Mouse (Mus musculus): ENCODE measurements around the gene Pum1.
A peak's percentile ranks its signal among the peaks of the same experiment; 100 is the strongest.
"Not testable (repeated sequence)": the region's sequence is repeated elsewhere in the genome, so short reads cannot be mapped to it uniquely, and the experiment has no call there.

The Pum1 gene

DNA sequence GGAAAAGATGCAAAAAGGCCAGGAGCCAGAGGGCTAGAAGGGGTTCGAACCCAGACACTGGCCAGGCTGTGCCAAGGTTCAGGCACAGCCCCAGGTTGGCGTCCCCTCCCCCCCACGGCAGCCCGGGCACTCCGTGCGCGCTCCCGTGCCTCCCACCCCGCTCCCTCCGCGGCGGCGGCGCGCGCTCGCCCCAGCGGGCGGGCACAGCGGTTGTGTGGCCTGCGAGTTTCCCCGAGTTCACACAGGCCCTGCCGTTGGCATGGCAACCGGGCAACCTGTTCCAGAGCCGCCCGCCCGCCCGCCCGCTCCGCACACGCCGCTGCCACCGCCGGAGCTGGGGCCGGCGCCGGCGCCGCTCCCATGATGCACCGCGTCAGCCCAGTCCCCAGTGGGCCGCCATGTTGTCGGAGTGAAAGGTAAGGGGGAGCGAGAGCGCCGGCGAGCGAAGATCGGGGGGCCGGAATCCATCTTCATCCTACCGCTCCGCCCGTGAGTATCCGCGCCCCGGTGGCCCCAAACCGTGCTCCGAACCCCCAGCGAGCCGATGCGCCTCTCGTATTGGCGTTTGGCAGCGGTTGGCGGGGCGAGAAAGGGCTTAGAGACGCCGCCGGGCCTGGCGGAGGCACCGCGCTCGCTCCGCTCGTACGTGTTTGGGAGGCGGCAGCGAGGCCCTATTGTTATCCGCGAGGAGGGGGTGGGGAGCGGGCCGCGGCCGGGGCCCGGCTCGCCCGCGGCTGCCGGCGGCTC is at the start of gene Pum1:
Gene Pum1, plus strand, starts transcription at position 343 of the 747 bp plus-strand sequence.
- DNase-seq (ENCODE audit: low read depth, low spot score), result peak; percentile 95

DNA sequence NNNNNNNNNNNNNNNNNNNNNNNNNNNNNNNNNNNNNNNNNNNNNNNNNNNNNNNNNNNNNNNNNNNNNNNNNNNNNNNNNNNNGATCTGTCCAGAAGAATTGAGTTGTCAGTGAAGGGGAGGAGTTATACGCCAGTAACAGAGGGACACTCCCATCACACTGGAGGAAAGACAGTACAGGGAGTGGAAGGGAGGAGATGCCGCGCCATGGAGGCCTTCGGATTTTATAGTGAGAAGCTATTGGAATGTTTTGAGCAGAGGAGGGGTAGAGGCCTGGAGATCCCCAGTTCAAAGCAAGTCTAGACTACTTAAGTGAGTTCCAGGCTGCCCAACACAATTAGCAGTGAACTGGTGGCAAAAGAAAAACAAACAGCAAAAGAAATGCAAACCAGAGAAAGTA is 33.7 kb upstream of the Pum1 start:
- no peak for DNase-seq (ENCODE audit: low read depth, low spot score)

DNA sequence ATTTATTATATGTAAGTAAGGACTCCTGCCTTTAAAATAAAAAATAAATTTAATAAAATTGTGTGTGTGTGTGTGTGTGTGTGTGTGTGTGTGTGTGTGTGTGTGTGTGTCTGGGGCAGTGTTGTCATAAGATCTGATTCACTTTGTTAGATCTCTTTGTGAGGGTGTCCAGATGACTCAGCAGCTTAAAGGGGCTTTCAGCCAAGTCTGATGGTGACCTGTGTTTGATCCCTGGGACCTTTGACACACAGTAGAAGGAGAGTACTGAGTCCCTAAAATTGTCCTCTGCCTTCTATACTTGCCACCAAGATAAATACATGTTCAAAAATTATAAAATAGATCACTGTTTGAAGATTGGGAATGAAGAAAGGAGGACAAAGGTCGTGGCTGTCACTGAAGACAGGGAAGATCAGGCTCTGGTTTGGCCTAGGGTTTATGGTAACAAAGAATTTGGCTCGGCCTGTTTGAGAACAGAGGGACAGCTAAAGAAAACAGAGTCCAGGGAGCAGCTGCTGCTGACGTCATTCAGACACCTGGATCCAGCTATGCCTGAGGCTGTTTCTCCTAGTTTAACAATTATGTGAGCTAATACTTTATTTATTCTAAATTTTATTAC is 32.8 kb upstream of the Pum1 start:
- DNase-seq (ENCODE audit: low read depth, low spot score), result no peak

DNA sequence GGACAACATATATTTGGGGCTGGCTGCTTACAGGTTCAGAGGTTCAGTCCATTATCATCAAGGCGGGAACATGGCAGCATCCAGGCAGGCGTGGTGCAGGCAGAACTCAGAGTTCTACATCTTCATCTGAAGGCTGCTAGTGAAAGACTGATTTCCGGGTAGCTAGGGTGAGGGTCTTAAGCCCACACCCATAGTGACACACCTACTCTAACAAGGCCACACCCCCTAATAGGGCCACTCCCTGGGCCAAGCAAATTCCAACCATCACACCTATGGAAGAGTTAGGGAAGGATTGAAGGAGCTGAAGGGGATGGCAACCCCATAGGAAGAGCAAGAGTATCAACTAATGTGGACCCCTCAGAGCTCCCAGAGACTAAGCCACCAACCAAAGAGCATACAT is 28.0 kb upstream of the Pum1 start:
- not testable (repeated sequence) for DNase-seq (ENCODE audit: low read depth, low spot score)

DNA sequence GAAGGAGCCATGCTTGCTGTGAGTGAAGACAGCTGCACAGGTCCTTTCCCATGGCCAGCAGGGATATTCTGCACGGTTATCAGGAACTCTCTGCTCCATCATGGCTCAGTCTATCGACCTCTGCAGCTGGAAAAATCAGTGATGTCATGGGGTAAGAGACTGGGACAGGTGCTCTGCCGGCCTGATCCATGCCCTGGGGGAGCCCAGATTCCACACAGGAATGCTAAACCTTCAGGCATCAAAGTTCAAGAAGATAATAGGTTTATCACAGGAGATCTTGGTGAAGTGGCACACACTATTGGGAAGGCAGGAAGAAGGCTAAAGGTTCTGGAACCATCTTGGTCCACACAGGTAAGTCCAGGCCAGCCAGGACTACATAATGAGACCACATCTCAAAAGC is 26.4 kb upstream of the Pum1 start:
- DNase-seq (ENCODE audit: low read depth, low spot score), result no peak

DNA sequence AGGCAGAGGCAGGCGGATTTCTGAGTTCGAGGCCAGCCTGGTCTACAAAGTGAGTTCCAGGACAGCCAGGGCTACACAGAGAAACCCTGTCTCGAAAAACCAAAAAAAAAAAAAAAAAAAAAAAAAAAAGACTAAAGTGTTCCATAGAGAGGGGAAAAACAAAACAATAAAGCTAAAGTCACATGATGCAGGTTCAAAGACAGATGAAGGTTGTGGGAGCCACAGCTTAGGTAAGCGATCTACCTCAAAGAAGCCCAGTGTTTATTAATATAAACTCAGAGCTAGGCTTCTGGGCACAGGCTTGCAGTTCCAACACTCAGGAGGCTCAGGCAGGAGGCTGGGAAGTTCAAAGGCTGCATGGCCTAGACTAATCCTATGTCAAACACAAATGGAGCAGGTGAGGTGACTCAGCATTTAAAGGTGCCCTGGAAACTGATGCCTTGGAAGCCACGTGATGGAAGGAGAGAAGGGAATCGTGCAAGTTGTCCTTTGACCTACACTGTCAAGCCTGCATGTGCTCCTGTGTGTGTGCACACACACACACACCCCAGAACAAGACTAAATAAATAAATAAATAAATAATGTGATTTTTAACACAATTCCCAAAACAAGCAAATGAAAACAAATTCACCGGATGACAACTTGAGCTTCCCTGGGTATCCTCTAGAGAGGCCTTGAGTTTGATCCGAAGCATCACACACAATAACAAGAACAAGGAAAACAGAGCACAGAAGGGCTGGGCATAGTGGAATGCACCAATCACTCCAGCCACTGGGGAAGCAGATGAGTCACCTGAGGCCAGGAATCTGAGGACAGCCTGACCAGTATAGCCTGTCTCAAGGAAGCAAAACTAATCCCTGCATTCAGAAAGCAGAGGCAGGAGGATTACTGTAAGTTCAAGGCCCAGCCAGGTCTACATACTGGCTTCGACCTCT is 25.4 kb upstream of the Pum1 start:
- DNase-seq (ENCODE audit: low read depth, low spot score), result no peak

DNA sequence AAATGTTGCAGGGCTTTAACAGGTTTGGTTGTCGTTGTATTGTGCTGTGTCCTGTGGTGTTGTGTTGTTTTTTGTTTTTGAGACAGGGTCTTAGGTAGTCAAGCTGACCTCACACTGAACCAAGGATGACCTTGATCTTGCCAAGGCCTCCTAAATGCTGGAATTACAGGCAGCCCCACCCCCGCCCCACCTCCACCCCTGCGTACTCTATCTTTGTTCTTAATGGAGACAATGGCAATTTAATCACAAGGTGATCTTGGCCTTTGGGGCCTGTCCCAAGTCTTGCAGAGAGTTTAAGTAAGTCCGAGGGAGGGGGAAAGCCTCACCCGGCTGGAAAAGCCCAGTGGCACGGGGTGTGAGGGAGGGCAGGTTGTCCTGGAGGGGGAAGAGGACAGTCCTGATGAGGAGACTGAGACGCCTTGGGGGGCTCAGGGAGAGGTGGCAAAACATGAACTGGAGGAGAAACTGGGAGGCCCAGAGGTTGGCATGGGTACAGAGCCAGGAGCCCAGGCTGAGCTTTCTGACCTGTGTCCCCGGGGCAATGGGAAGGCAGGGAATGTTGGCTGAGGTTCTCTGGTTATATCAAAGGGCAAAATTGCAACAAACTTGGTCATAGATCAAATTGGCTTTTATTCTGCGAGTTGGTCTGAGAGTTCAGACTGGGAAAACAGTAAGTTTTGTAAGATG is 22.9 kb upstream of the Pum1 start:
- DNase-seq (ENCODE audit: low read depth, low spot score), result no peak

DNA sequence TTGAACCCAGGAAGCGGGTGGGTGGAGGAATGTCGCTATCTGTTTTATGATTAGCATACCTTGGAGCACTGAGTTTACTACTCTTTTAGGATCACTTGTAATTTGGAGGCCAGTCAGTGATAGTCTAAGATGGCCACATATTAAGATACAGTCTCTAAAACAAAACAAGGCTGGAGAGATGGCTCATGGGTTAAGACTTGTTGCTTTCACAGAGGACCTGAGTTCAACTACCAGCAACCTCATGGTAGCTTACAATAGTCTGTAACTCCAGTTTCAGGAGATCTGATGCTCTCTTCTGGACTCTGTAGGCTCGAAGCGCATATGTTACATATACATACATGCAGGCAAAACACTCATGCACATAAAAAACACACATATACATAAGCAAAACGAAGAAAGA is 20.7 kb upstream of the Pum1 start:
- DNase-seq (ENCODE audit: low read depth, low spot score), result no peak

DNA sequence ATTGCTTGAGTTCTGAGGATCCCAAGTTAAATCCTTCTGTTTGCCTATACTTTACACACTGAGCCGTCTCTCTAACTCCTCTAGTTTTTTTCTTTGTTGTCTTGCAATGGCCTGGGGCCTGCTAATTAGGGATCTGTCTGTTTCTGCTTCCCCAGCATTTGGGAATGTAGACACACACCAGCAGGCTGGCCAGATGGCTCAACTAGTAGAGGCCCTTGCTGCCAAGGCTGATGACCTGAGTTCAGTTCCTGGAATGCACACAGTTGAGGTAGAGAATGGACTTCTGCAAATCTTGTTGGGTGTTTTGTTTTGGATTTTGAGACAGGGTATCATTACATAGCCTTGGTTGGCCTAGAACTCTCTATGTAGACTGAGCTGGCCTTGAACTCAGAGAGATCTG is 17.7 kb upstream of the Pum1 start:
- no peak for DNase-seq (ENCODE audit: low read depth, low spot score)

DNA sequence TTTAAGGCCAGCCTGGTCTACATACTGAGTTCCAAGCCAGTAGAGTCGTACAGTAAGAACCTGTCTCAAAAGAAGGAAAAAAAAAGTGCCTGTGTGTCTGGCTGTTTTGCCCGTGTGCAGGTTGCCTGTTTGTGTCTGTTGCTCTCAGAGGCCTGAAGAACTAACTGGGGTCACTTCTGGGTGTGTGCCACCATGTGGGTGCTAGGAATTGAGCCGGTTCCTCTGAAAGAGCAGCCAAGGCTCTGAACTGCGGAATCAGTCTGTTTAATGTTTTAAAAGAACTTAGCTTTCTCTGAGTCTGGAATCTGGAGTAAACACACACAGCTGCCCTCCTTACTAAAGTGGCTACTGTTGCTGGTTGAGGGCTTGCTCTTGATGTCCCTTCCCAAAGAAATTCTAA is 11.8 kb upstream of the Pum1 start:
- no peak for DNase-seq (ENCODE audit: low read depth, low spot score)

DNA sequence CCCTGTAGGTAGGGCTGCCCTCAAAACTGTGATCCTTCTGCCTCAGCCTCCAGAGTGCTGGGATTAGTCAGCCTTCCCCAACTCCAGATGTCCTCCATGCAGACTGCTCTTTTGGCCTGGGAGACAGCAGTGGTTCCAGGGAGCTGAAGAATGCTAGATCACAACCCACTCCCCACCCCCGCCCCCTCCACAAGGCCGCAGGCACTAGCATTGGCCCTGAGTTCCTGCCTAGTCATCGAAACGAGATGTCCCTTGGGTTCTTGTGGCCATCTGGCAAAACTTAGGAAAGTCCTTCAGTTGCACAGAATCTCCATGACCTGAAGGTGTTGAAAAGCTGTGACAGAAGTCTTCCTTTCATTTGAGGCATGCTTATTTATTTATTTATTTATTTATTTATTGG is 10.6 kb upstream of the Pum1 start:
- DNase-seq (ENCODE audit: low read depth, low spot score), result no peak

DNA sequence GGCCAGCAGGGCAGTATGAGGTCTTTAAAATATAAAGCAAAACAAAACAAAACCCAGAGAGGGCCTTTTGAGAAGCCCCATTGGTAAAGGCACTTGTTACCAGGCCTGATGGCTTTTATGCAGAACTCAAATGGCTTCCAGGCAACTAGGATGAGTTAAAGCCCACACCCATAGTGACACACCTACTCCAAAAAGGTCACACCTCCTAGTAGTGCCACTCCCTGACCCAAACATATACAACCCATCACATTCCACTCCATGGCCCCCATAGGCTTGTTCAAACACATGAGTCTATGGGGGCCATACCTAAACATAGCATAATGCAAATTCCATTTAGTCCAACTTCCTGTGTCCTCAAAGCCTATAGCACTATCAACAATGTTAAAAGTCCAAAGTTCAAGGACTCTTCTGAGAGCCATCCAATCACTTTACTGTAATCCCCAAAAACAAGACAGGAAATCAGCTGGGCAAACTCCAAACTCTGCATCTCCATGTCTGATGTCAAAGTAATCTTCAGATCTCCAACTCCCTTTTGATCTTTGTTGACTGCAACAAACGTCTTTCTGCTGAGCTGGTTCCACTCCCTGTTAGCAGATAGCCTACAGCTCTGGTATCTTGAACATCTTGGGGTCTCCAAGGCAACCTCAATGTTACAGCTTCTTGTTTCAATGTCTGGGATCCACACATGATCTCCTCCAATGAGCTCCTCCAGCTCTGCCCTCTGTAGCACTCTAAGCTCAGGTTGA is 5.1 kb upstream of the Pum1 start:
- DNase-seq (ENCODE audit: low read depth, low spot score), result no peak

DNA sequence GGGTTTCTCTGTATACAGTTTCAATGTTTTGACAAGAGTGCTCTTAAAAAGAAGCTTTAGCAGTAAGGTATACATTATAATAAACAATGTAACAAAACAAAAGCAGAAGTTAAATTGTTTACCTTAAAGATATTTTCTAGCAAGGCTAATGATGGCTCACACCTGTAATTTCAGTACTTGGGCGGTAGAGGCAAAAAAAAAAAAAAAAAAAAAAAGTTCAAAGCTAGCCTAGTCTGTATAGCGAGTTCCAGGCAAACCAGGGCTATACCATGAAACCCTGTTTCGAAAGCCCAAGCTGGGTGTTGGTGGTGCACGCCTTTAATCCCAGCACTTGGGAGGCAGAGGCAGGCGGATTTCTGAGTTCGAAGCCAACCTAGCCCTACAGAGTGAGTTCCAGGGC is 3.7 kb upstream of the Pum1 start:
- DNase-seq (ENCODE audit: low read depth, low spot score), result no peak

DNA sequence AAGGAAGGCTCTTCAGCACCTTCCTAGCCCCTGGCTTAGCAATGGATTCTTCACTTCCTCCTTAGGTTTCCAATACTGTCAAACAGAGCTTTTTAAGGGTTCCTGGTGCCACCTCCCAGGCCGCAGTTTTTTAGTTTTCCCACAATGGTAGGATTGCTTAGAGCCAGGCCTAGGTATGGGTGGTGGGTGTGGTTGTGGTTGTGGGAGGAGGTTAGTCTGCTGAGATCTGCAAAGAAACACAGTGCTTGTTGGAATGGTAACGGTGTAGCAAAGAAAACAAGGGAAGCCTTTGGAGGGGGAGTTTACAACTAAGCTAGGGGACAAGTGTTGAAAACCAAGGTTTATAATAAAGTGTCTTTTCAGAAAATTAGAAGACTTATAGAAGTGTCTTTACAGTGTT is 3.0 kb upstream of the Pum1 start:
- no peak for DNase-seq (ENCODE audit: low read depth, low spot score)

DNA sequence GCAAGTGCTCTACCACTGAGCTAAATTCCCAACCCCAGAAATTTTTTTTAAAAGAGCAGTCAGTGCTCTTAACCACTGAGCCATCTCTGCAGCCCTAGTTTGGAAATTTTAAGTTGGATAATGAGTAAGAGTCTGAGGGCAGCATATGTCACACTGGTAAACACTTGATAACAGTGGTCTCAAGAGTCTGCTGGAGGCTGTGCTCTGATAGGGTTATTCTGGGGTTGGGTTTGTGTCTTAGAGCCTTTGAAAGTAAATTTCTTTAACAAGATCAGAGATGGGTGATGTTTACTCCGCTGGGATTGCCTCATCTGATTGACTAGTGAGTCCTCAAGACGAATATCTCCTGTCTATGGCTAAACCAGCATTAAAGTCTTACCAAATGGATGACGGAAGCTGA is 2.0 kb upstream of the Pum1 start:
- DNase-seq (ENCODE audit: low read depth, low spot score), result no peak

DNA sequence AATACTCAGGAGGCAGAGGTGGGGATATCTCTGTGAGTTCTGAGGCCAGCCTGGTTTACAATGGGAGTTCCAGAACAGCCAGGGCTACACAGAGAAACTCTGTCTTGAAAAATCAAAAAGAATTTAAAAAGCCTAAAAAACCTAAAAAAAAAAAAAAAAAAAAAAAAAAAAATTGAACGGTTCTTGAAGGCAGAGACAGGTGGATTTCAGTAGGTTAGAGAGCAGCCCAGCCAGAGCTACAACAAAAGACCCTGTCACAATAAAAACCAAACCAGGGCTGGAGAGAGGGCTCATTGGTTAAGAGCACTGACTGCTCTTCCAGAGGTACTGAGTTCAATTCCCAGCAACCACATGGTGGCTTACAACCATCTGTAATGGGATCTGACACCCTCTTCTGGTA is 816 bp upstream of the Pum1 start:
- DNase-seq (ENCODE audit: low read depth, low spot score), result not testable (repeated sequence)

DNA sequence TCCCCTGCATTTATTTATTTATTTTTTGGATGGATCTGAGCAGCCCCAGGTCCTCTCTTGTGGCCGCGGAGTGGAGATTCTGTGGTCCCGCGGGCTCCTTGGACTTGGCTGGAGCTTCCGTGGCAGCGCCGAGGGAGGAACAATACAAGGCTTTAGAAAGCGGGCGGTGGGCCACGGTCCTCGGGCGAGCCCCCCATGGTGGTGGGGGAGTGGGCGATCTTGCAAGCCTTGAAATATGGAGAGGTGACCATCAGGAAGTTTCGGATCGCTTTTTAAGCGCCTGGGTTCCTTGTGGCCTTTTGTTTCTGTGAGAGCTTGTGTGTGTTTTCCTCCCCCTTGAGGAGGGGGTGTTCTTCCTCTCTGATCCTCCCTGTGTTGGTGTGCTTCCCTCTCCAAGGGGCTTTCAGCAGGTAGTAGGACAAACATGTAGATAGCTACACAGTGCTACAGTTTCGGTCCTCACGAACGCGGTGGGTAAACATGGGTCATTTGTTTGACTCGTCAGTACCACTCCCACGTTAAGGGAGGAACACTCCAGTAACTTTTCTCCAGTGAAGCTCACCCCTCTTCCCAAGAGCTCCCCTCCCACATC is 785 bp downstream of the Pum1 start:
- peak; percentile 46 for DNase-seq (ENCODE audit: low read depth, low spot score)

DNA sequence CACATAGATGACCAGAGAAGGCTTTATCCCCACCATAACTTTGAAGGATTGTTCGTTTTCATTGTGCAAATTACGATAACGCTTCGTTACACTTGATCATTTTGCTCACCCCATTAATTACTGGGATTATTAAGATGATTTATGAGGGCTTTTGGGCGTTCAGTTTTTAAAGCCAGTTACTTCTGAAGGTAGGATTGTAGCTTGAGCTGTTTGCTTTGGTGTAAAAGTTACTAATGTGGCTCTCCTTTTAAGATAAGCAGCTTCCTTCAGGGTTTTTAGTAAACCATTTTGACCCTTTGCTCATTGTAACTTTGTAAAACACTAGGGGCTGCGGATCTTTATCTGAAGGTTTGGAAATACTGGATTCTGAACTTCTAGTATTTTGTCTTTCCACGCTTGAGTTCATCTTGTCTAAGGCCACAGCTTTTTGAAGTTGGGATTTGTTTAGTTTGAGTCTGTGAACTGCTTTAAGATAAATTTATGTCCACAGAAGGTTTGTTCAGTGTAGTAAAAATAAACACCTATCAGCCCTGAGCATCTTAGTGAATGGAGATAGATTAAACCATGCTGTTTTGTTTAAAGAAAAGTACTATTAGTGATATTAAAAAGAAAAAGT is 1.4 kb downstream of the Pum1 start:
- peak; percentile 23 for DNase-seq (ENCODE audit: low read depth, low spot score)

DNA sequence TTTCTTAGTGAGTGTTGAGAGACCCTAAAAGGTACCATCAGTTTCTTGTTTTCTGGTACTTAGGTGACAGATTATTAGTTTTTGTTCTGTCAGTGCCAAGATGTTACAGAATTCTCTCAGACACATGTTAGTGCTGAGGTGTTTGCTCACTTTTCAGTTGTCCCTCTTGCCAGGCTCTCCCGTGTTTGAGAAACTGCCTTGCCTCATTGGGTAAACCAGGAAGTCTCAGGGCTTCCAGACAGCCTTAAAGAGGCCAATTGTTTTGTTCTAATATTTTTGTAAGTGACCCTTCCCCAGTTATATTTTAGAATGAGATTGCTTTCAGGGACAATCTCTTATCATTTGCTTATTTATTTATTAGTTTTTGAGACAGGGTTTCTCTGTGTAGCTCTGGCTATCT is 2.1 kb downstream of the Pum1 start:
- no peak for DNase-seq (ENCODE audit: low read depth, low spot score)

DNA sequence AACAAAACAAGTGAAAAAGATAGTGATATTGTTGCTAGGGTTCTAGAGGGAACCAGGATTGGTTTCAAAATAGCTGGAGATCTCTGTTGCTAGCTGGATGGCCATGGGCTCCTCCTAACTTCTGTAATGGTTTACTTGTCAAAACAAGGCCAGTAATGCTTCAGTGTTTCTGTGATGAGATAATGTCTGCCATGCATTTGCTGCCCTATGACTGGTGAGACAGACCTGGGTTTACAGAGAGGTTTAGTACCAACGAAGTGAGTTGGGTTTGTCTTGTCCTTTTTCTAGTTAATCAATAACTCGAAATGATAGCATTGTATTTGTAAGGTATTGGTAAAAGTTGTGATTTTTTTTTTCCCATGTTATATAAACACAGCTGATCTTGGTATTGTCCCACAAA is 4.6 kb downstream of the Pum1 start:
- DNase-seq (ENCODE audit: low read depth, low spot score), result no peak

All from A20 (cell line).